Mouse (Mus musculus) c-Kit-positive CD71-positive TER-119-positive erythroid progenitor cells, embryonic 14.5 days (primary cell): ENCODE results near the gene Ulk3.

Experiments
- DNase-seq: peaks from one replicate; pipeline ENCODE4 v3.0.0-alpha.2; 2013; ENCODE audit warnings: low spot score

The Ulk3 gene

GRCm38 (mm10) chr9:57589224-57590126 lies at the start of gene Ulk3:
Ulk3 (plus strand) TSS chr9:57589452.
- DNase-seq = peak; percentile 55

- no peak for DNase-seq
Measured at GRCm38 (mm10) chr9:57539550-57539949, 49.7 kb upstream of the Ulk3 start.

DNA sequence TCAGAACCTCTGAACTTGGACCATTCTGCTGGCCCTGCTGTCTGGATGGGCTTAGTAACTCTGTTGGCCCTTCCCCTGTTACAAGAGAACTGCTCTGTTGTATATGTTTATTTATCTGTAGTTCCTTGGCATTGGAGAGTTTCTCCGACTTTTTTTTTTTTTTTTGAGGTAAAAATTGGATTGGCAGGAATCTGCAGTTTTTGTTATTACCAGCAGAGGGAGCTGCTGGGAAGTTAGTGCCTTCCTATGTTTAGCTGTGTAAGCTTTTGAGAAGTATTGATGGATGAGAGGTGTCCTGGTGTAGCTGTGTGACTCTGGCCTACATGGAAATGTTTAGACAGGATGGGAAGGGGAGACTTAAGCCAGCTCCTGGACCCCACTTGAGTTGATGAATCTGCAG lies 47.9 kb upstream of the Ulk3 start:
- DNase-seq = peak; percentile 63

GRCm38 (mm10) chr9:57543951-57544350 lies 45.3 kb upstream of the Ulk3 start:
- DNase-seq = no peak

DNA sequence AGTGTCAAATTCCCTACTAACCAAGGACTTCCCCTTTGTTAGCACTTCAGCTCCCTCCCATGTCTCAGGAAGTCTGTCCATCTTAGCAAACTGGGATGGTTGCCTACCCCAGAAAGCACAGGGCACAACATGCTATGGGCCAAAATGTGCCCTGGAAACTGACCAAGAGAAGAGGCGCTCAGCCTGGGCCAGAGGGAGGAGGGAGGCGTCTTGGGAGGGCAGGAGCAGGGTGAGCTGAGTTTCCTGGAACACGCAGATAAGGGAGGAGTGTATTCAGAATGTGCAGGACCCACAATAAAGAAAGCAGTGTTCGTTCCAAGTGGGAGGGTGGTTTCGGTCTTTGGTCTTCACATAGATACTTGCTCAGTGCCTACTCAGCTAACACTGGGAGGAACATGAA lies 42.0 kb upstream of the Ulk3 start:
- no peak for DNase-seq

DNA sequence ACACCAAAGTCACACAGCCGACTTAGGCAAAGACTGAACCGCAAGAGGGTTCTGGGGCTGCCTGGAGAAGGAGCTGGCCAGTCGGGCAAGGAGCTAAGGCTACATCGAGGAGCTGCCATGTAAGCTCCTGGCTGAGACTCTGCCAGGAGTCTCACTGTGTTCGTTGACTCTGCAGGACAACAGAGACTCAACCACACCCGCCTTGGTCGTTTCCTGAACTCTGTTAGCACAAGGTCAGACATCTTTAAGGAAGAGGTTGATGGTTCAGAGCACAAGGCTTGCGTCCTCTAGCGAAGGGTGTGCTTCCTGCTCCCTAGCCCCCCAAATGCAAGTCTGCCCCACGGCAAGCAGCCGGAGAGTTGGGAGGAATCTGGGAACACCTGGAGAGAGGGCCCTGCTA lies 41.4 kb upstream of the Ulk3 start:
- no peak for DNase-seq

- DNase-seq = no peak
Measured at GRCm38 (mm10) chr9:57549186-57549585, 40.1 kb upstream of the Ulk3 start.

GRCm38 (mm10) chr9:57550126-57550862 lies 39.0 kb upstream of the Ulk3 start:
- DNase-seq = no peak

DNA sequence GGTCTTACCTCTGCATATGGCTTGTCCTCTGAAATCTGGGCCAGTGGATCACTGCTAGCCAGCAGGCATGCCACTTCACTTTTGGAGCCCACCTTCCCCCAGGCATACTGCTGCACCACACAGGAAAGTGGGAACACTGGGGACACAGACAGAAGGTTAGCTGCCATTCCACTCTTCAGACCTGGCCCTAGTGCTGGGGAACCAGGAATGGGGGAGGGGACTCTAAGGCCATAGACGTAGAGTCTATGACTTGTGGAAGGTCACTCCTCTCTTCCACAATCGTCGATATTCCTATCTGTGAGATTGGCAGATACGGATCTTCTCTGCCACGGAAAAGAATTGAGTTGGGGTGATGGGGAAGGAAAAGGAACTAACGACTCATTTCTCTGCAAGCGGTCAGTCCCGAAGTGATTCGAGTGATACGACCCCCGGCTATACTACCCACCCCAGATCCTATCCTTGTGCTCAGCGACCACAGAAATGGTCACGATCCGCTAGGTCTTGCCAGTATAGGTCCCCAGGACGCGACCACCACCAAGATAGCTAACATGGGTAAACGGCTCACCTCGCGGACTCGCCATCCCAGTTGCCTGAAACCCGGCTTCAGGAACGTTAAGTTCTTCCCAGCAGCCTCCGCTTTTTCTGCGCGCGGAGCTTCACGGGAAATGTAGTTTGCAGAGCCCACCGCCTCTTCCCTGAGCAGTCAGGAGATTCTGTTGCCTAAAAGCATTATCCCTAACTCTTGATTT lies 36.9 kb upstream of the Ulk3 start, which contains the start of gene Mpi:
Gene Mpi (minus strand): TSS at position 625 of the 749 bp plus-strand sequence.
- DNase-seq = no peak

DNA sequence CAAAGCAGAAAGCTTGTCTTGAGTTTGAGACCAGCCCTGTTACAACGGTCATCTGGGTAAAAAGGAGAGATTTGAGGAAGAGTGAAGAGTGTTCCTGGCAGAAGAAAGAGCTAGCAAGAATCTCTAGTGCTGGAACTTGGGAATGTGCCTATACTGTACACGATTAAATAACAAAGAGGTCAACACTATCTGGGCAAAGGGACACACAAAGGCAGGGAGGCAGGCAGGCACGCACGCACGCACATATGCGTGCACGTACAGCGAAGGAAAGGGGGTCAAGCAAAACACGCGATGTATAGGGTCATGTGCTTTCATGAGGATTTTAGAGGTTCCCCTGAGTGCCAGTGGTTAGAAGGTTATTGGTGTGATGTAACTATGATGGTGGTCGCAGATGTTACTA lies 36.1 kb upstream of the Ulk3 start:
- no peak for DNase-seq

DNA sequence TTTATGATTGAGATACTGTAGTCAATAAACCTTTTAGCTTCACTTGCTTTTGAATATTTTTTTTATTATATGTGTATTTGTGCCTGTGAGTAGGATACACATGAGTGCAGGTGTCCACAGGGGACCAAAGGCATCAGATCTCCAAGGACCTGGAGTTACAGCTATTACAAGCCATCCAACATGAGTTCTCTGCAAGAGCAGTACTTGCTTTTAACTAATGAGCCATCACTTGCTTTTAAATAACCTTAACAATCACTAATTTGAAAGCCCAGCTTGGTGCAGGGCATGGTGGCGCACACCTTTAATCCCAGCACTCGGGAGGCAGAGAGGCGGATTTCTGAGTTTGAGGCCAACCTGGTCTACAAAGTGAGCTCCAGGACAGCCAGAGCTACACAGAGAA lies 34.5 kb upstream of the Ulk3 start:
- no peak for DNase-seq

DNA sequence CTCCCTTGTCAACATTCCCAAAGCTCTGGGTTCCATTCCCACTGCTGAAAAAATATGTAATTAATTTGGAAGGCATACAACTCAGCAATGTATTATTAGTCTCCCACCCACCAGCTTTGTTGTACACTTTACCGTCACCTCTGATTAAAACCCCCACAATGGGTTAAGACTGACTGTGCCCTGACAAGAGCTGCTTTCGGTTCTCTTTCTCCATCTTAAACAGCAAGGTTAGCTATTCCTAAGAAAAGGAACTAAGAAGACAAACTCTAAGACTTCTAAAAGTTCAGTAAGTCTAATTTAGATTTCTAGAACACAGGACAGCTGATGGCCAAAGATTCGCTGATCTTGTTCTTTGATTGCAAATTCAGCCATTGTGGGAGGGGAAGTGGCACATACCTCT lies 32.0 kb upstream of the Ulk3 start:
- no peak for DNase-seq

DNA sequence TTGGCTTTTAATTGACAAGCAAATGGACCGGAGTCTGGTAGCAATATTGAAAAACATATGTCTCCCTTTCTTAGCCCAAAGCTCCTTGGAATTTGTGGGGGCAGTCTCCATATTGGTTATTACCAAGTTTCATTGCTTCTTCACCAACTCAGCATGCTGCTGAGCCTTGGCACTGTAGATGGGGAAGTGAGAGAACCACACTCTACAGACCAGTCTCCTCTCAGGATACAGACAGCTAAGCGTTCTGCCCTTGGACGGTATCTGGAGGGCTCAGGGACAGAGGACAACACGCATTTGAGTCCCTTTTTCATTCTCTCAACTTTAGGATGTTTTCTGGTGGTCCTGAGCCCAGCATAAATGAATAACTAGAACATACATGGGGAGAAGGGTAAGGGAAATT lies 30.6 kb upstream of the Ulk3 start:
- DNase-seq = no peak

DNA sequence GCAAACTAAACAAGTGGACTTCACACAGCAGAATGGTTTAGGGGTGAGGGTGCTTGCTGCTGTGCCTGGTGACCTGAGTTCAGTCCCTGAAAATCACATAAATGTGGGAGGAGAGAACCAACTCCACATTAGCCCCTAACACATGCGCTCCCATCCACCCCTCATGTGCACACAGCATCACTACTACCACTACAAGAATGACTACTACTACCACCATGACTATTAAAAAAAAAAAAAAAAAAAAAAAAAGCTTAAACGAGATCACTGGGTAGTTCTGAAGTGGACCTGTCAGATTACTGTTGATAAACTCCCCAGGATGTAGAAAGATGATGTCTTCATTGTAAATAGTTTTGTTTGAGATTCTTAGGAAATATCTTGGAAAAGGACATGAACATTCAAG lies 29.7 kb upstream of the Ulk3 start:
- no peak for DNase-seq

DNA sequence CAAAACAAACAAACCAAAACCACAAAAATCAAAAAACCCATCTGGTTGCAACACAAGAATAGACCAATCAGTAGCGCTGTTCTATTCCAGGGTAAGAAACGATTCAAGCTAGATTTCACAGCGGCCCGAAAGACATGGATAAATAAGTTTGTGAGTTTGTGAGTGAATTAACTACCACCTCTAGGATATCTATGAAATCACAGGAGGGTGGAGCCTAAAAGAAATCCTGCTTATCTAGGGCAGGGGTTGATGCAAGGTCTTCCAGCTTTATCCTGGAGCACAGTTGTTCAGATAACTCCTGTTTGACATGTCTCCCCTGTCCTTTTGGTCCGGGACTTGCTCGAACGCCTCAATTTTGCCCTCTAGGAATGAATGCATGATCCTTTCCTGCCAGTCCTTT lies 29.0 kb upstream of the Ulk3 start:
- no peak for DNase-seq

- DNase-seq = peak; percentile 90
Measured at GRCm38 (mm10) chr9:57560861-57561710, 28.2 kb upstream of the Ulk3 start, which contains the start of gene Scamp2. Scamp2 (plus strand) TSS chr9:57560943.

- no peak for DNase-seq
Measured at GRCm38 (mm10) chr9:57561711-57562099, 27.5 kb upstream of the Ulk3 start.

GRCm38 (mm10) chr9:57562896-57563372 lies 26.3 kb upstream of the Ulk3 start:
- no peak for DNase-seq

- no peak for DNase-seq
Measured at GRCm38 (mm10) chr9:57564609-57565008, 24.6 kb upstream of the Ulk3 start.

DNA sequence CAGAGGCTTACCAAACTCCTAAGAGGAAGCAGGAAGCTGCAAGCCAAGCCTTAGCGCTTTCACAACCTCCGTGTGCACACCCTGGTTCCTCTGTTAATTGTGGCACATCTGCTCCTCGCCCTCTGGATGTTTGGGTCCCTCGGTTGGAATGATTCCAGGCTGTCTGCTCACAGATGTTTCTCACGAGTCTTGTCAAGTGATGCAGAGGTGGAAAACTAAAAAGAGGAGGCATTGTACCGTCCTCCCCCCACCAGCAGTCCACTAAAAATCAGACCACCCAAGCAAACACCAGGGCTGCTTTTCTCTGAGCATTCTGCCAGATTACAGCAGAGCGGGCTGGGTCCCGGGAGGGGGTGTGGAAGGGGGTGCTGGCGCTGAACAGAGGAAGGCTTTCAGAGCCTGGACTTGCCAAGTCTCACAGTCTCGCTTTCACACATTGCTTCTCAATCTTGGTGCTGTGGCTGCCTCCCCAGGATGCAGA lies 23.5 kb upstream of the Ulk3 start:
- no peak for DNase-seq

GRCm38 (mm10) chr9:57566846-57567245 lies 22.4 kb upstream of the Ulk3 start:
- no peak for DNase-seq
